In the genomic region with DNA sequence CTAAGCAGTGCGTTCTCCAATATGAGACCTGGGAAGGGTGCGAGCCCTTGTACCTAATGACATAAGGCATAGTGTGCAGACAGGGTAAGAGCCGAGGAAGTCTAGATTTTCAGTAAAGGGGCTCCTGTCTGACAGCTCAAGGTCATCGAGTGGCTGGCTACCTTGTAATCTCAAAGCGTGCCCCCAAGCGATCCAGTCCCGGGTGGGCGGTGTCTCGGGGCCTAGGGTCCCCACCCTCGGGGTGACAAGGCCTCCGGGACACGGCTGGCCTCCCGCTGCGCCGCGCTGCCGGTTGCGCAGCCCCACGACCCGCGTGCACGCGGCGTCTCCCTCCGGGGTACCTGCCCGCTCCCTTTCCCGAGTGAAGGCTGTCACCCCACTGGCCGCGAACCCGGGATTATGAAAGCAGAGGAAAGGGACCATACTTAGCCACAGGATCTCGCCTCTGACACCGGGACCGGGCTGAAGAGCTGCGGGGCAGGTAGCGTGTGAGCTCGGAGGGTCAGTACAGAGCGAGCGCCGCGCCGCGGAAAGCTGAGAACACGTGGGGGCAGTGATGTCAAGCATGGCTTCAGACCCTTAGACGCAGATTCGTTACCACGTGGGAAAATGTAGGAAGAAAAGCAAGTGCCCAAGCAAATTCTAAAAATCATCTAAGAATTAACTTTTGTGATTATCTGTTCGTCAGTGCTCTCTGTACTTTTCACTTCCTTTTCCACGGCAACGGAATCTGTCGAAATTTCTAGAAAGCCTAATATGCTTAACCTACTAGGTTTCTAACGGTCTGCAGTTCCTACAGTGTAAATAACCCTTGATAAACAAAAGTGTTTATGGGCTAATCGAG, we compare ENCODE assay signal across 8 mouse cellular contexts. TPM values are rescaled to one million over a fixed set of nuclear protein-coding genes. Genes with fewer than 3 reads are reported as not detected.
DNase-seq lines count a peak whose midpoint lies in the region; ATAC-seq and TF ChIP-seq lines count a peak whose summit lies in the region.

A gene (minus strand): TSS at position 555 of the 844 bp plus-strand sequence.
A gene (plus strand): TSS at position 719 of the 844 bp plus-strand sequence.

- H3K9me3 ChIP-seq in ES-Bruce4 (replicated peaks; ENCODE audit: control insufficient read depth, insufficient read depth, low read length, poor library complexity, severe bottlenecking), result no peaks in the 10 kb centered on the region
- H3K9me3 ChIP-seq in forebrain, embryonic 12.5 days, result no peaks in the 10 kb centered on the region
- H3K9me3 ChIP-seq in heart, postnatal 0 days (replicated peaks; ENCODE audit: control insufficient read depth, low read length), result no peaks in the 10 kb centered on the region
- H3K9me3 ChIP-seq in liver, embryonic 15.5 days (replicated peaks), result no peaks in the 10 kb centered on the region
- no peaks in the 10 kb centered on the region for H3K9me3 ChIP-seq in neural tube, embryonic 12.5 days
- H3K9me3 ChIP-seq in stomach, postnatal 0 days (ENCODE audit: control insufficient read depth, low read length), result no peaks in the 10 kb centered on the region

- no peak for TF ChIP-seq CTCF in ES-Bruce4 (IDR thresholded peaks at IDR 0.05; ENCODE audit: low read depth, low read length)
- TF ChIP-seq CTCF in heart, postnatal 0 days (IDR thresholded peaks at IDR 0.05; ENCODE audit: low read depth), result no peak
- TF ChIP-seq CTCF in stomach, postnatal 0 days (IDR thresholded peaks at IDR 0.05; ENCODE audit: low read depth), result peak; percentile 15; the same call in 1 of the 2 replicates

- peak within 1 kb of the TSS; percentile 87 for H3K4me2 ChIP-seq in forebrain, embryonic 12.5 days
- peak within 1 kb of the TSS; percentile 97 for H3K4me2 ChIP-seq in heart, postnatal 0 days (ENCODE audit: low read depth, low read length)
- H3K4me2 ChIP-seq in liver, embryonic 15.5 days, result peak within 1 kb of the TSS; percentile 99
- H3K4me2 ChIP-seq in neural tube, embryonic 12.5 days (replicated peaks), result peak within 1 kb of the TSS; percentile 83
- H3K4me2 ChIP-seq in stomach, postnatal 0 days (replicated peaks; ENCODE audit: low read depth), result peak within 1 kb of the TSS; percentile 95

- DNase-seq in heart, postnatal 0 days (ENCODE audit: low spot score), result peak; percentile 78
- peak; percentile 80 to 87 for DNase-seq in kidney, postnatal 4 days
- DNase-seq in stomach, postnatal 0 days (ENCODE audit: low spot score), result peak; percentile 82

- no peaks in the 10 kb centered on the region for H3K27me3 ChIP-seq in ES-Bruce4 (ENCODE audit: control insufficient read depth, insufficient read depth, low read length, poor library complexity, severe bottlenecking)
- H3K27me3 ChIP-seq in forebrain, embryonic 12.5 days, result no peaks in the 10 kb centered on the region
- H3K27me3 ChIP-seq in heart, postnatal 0 days (ENCODE audit: control insufficient read depth, insufficient read depth, low read length), result no peaks in the 10 kb centered on the region
- no peaks in the 10 kb centered on the region for H3K27me3 ChIP-seq in liver, embryonic 15.5 days
- no peaks in the 10 kb centered on the region for H3K27me3 ChIP-seq in neural tube, embryonic 12.5 days (replicated peaks)
- H3K27me3 ChIP-seq in stomach, postnatal 0 days (ENCODE audit: control insufficient read depth, insufficient read depth, low read length), result no peaks in the 10 kb centered on the region

- H3K4me3 ChIP-seq in ES-Bruce4 (ENCODE audit: low read depth, low read length), result peak within 1 kb of the TSS; percentile 99
- peak within 1 kb of the TSS; percentile 78 for H3K4me3 ChIP-seq in forebrain, embryonic 12.5 days (replicated peaks)
- peak within 1 kb of the TSS; percentile 95 for H3K4me3 ChIP-seq in heart, postnatal 0 days (ENCODE audit: low read depth, low read length)
- peak within 1 kb of the TSS; percentile 94 for H3K4me3 ChIP-seq in liver, embryonic 15.5 days (replicated peaks)
- H3K4me3 ChIP-seq in neural tube, embryonic 12.5 days, result peak within 1 kb of the TSS; percentile 93
- H3K4me3 ChIP-seq in stomach, postnatal 0 days (ENCODE audit: low read depth, low read length), result peak within 1 kb of the TSS; percentile 93

- WGBS in forebrain, embryonic 12.5 days, result under 1% methylated on average over 52 of the region's 52 CpGs
- WGBS in heart, postnatal 0 days, result under 1% methylated on average over 52 of the region's 52 CpGs
- under 1% methylated on average over 52 of the region's 52 CpGs for WGBS in liver, embryonic 15.5 days (ENCODE audit: insufficient replicate concordance)
- under 1% methylated on average over 52 of the region's 52 CpGs for WGBS in neural tube, embryonic 12.5 days
- under 1% methylated on average over 52 of the region's 52 CpGs for WGBS in stomach, postnatal 0 days

- H3K36me3 ChIP-seq in ES-Bruce4 (ENCODE audit: control insufficient read depth, insufficient read depth, low read length, poor library complexity, severe bottlenecking), result peaks cover 23% of the 10 kb centered on the region
- peaks cover 27% of the 10 kb centered on the region for H3K36me3 ChIP-seq in forebrain, embryonic 12.5 days (replicated peaks)
- peaks cover 36% of the 10 kb centered on the region for H3K36me3 ChIP-seq in heart, postnatal 0 days (replicated peaks; ENCODE audit: control insufficient read depth, insufficient read depth, low read length)
- H3K36me3 ChIP-seq in liver, embryonic 15.5 days (replicated peaks), result peaks cover 37% of the 10 kb centered on the region
- H3K36me3 ChIP-seq in neural tube, embryonic 12.5 days, result peaks cover 34% of the 10 kb centered on the region
- H3K36me3 ChIP-seq in stomach, postnatal 0 days (ENCODE audit: control insufficient read depth, insufficient read depth, low read length), result peaks cover 2% of the 10 kb centered on the region; the same call in 1 of the 2 replicates

- no peaks in the 10 kb centered on the region for H3K4me1 ChIP-seq in ES-Bruce4 (ENCODE audit: control insufficient read depth, insufficient read depth, low read length)
- H3K4me1 ChIP-seq in forebrain, embryonic 12.5 days, result peaks cover 25% of the 10 kb centered on the region
- peaks cover 13% of the 10 kb centered on the region for H3K4me1 ChIP-seq in heart, postnatal 0 days (ENCODE audit: control insufficient read depth, insufficient read depth)
- H3K4me1 ChIP-seq in liver, embryonic 15.5 days (replicated peaks), result peaks cover 27% of the 10 kb centered on the region
- peaks cover 17% of the 10 kb centered on the region for H3K4me1 ChIP-seq in neural tube, embryonic 12.5 days
- H3K4me1 ChIP-seq in stomach, postnatal 0 days (replicated peaks; ENCODE audit: control insufficient read depth, insufficient read depth), result 0 out of 2 replicates have a peak, but pooled peaks cover 2% of the 10 kb centered on the region

- peak; percentile 88 for ATAC-seq in cerebellum, adult (ENCODE audit: insufficient number of reproducible peaks, low FRiP score, low TSS enrichment)
- peak; percentile 94 for ATAC-seq in forebrain, embryonic 12.5 days (ENCODE audit: low FRiP score)
- peak; percentile 92 for ATAC-seq in heart, postnatal 0 days (ENCODE audit: insufficient read depth, low read depth)
- peak; percentile 86 for ATAC-seq in liver, embryonic 15.5 days (ENCODE audit: insufficient read depth)
- peak; percentile 96 for ATAC-seq in neural tube, embryonic 12.5 days (ENCODE audit: low FRiP score, low read depth)
- peak; percentile 91 for ATAC-seq in stomach, postnatal 0 days (ENCODE audit: low FRiP score, low TSS enrichment)

- TF ChIP-seq POLR2A in ES-Bruce4 (IDR thresholded peaks at IDR 0.05; ENCODE audit: insufficient read depth, low read length), result peak; percentile 41

- TF ChIP-seq EP300 in ES-Bruce4 (IDR thresholded peaks at IDR 0.05; ENCODE audit: insufficient read depth, low read depth, low read length), result no peak
- peak; percentile 36; the same call in 1 of the 2 replicates for TF ChIP-seq EP300 in heart, postnatal 0 days (IDR thresholded peaks at IDR 0.05; ENCODE audit: low read depth)
- TF ChIP-seq EP300 in stomach, postnatal 0 days (optimal IDR thresholded peaks at IDR 0.05), result no peak

- H3K27ac ChIP-seq in ES-Bruce4 (ENCODE audit: insufficient read depth, low read length), result peak within 1 kb of the TSS; percentile 77
- peak within 1 kb of the TSS; percentile 82 for H3K27ac ChIP-seq in forebrain, embryonic 12.5 days
- H3K27ac ChIP-seq in heart, postnatal 0 days (ENCODE audit: low read depth), result peak within 1 kb of the TSS; percentile 82
- peak within 1 kb of the TSS; percentile 84 for H3K27ac ChIP-seq in liver, embryonic 15.5 days (replicated peaks)
- H3K27ac ChIP-seq in neural tube, embryonic 12.5 days, result peak within 1 kb of the TSS; percentile 26; the same call in 1 of the 2 replicates
- peak within 1 kb of the TSS; percentile 80 for H3K27ac ChIP-seq in stomach, postnatal 0 days (replicated peaks)

- H3K9ac ChIP-seq in ES-Bruce4 (ENCODE audit: low read depth, poor library complexity, severe bottlenecking), result peak within 1 kb of the TSS; percentile 81
- H3K9ac ChIP-seq in forebrain, embryonic 12.5 days, result peak within 1 kb of the TSS; percentile 90
- H3K9ac ChIP-seq in heart, postnatal 0 days (replicated peaks; ENCODE audit: low read depth, low read length), result peak within 1 kb of the TSS; percentile 95
- H3K9ac ChIP-seq in liver, embryonic 15.5 days, result peak within 1 kb of the TSS; percentile 91
- peak within 1 kb of the TSS; percentile 84 for H3K9ac ChIP-seq in neural tube, embryonic 12.5 days
- H3K9ac ChIP-seq in stomach, postnatal 0 days (ENCODE audit: low read length), result peak within 1 kb of the TSS; percentile 88

RNA-seq across cellular contexts. Expression of the first gene that starts in this region (rescaled TPM):
- 60.7 and 69.3 TPM in 2 replicates for polyA plus RNA-seq in ES-Bruce4 (2011; ENCODE audit: insufficient read depth, insufficient read length, low read depth, missing spikeins)
- 73.0 and 82.1 TPM in 2 replicates for polyA plus RNA-seq in forebrain, embryonic 12.5 days (2016; fragmentation: Nextera tagmentation; extraction: Ambion mirVana)
- 26.1 and 40.3 TPM in 2 replicates for total RNA-seq in heart, postnatal 0 days (2014; rRNA removed; ENCODE audit: low replicate concordance)
- polyA plus RNA-seq in heart, postnatal 0 days (2015; fragmentation: Nextera tagmentation; extraction: Ambion mirVana), result 96.5 and 111 TPM in 2 replicates
- polyA plus RNA-seq in liver, embryonic 15.5 days (2015; fragmentation: Nextera tagmentation; extraction: Ambion mirVana), result 35.4 and 37.5 TPM in 2 replicates
- polyA plus RNA-seq in neural tube, embryonic 12.5 days (2016; fragmentation: Nextera tagmentation; extraction: Ambion mirVana), result 79.4 and 86.6 TPM in 2 replicates
- polyA plus RNA-seq in stomach, postnatal 0 days (2015; fragmentation: Nextera tagmentation; extraction: Ambion mirVana), result 55.7 and 60.9 TPM in 2 replicates

RNA-seq across cellular contexts. Expression of the second gene that starts in this region (rescaled TPM):
- polyA plus RNA-seq in ES-Bruce4 (2011; ENCODE audit: insufficient read depth, insufficient read length, low read depth, missing spikeins), result 34.4 and 36.2 TPM in 2 replicates
- 21.5 and 23.7 TPM in 2 replicates for polyA plus RNA-seq in forebrain, embryonic 12.5 days (2016; fragmentation: Nextera tagmentation; extraction: Ambion mirVana)
- 5.8 and 25.3 TPM in 2 replicates for total RNA-seq in heart, postnatal 0 days (2014; rRNA removed; ENCODE audit: low replicate concordance)
- polyA plus RNA-seq in heart, postnatal 0 days (2015; fragmentation: Nextera tagmentation; extraction: Ambion mirVana), result 3.7 and 4.1 TPM in 2 replicates
- 3.8 and 4.6 TPM in 2 replicates for polyA plus RNA-seq in liver, embryonic 15.5 days (2015; fragmentation: Nextera tagmentation; extraction: Ambion mirVana)
- polyA plus RNA-seq in neural tube, embryonic 12.5 days (2016; fragmentation: Nextera tagmentation; extraction: Ambion mirVana), result 15.1 and 16.1 TPM in 2 replicates
- polyA plus RNA-seq in stomach, postnatal 0 days (2015; fragmentation: Nextera tagmentation; extraction: Ambion mirVana), result 3.8 and 4.3 TPM in 2 replicates

Comparison
In these comparisons a context has a peak if more than half of its experiments do, and no peak if none do; other contexts are left out.
1. Peak in every context shown above with its lines: DNase-seq, ATAC-seq, H3K4me3 ChIP-seq and H3K27ac ChIP-seq.
2. H3K27ac ChIP-seq: peak in every context shown above with its lines; median percentile 84 in liver, embryonic 15.5 days; 82 in forebrain, embryonic 12.5 days; 82 in heart, postnatal 0 days; 80 in stomach, postnatal 0 days; 77 in ES-Bruce4; 26 in neural tube, embryonic 12.5 days.